Mouse (Mus musculus): ENCODE measurements around the gene Mrps26.
"Not testable (repeated sequence)": the region's sequence is repeated elsewhere in the genome, so short reads cannot be mapped to it uniquely, and the experiment has no call there.

Gene Mrps26

DNA sequence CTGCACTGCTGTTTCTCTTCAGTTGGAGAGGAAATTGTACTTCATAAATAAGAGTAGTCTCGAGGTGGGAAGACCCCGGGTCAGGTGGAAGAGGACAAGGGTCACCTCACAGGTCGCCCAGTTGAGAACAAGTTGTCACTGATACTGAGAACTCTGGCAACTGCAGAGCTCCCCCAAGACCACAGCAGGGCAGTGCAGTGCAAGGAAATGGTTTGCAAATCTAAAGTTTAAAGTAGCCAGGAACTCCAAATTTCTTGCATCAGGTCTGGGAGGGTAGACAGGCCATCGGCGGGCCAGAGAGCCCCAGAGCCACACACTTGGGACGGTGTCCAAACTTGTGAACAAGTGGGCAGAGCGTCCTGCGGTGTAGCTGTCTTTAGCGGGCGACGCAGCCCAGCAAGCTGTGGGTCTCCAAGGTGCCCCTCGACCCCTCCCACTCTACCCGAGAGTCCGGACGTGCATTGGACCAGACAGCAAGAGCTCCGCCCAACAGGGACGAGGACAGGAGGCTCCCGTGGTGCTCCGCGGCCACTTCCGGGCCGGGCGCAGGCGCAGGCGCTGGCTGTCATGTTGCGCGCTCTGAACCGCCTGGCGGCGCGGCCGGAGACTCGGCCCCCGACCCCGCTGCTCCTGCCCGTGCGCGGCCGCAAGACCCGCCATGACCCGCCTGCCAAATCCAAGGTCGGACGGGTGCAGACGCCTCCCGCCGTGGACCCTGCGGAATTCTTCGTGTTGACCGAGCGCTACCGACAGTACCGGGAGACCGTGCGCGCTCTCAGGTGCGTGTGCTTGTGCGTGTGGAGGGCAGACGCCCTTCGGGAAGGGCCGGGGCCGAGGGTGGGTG, at the start of gene Mrps26:
Gene Mrps26 (plus strand): TSS at position 531 of the 844 bp plus-strand sequence.
- peak; percentile 91 for DNase-seq

DNA sequence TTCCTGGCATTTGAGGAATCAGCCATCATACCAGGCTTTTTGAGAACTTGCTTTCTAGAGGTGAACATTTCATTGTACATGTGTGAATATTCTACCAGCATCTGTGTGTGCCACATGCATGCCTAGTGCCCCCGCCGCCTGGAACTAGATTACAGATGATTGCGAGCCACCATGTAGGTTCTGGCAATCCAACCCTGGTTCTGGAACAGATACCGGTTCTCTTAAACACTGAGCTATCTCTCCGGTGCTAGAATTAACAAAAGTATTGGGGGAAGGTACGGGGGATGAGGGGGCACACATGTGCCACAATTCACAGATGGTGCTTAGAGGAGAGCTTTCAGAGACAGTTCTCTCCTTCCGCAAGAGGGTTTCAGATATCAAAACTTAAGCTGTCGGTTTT, 49.6 kb upstream of the Mrps26 start:
- DNase-seq: no peak

DNA sequence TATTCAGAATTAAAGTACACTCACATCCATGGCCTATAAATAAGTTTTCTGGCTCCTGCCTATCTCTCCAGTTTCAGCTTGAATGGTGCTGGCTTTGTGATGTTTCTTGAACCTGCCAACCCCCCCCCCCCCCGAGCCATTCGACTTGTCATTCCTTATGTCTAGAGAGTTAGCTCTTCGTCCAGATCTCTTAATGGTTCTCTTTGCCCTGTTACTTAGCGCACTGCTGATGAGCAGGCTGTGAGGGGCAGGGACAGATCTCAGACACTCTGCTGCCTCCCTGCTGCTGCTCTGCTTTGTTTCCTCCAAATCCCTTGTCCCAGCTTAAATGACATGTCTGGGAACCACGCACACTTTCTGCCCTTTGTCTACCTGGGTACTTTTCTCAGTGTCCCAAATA, 47.8 kb upstream of the Mrps26 start:
- no peak for DNase-seq

DNA sequence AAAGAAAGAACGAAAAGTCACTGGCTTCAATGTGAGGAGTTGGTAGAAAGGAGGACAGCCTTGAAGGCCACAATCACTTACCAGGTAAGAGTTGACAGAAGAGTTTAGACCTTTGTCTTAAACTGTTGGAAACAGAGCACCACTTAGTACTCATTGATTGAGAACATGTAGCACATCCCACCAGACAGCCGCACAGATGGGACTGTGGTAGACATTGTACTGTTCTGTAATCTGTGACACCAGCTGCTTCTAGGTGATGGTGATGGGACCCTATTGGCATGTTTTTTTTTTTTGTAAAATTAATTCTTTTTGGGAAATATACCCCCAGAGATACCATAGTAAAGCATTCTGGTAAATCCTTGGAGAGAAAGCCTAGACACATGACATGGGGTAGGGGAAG, 41.6 kb upstream of the Mrps26 start:
- no peak for DNase-seq

DNA sequence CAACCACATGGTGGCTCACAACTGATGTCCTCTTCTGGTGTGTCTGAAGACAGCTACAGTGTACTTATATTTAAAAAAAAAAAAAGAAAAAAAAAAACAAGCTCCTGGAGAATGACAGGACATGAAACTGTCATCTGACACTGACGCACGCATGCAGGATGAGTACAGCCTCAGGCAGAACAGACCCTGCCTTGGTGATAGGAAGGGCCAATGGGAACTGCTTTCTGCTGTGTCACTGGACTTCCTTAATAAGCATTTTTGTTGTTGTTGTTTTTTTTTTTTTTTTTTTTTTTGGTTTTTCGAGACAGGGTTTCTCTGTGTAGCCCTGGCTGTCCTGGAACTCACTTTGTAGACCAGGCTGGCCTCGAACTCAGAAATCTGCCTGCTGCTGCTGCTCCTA, 38.1 kb upstream of the Mrps26 start:
- DNase-seq: not testable (repeated sequence)

DNA sequence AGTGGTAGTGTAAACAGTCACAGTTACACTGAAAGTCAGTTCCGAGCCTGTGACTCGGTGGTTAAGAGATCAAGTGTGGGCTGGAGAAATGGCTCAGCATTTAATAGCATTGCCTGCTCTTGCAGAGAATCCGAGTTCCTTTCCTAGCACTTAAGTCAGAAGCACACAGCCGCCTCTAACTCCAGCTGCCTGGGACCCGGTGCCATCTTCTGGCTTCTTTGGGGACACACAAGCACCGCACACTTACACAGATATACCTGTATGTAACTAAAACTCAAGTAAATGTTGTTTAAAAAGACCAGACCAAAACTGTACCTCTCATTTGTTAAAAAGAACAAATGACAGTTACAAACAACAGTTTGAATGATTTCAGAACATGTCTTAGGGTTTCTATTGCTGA, 35.1 kb upstream of the Mrps26 start:
- no peak for DNase-seq

DNA sequence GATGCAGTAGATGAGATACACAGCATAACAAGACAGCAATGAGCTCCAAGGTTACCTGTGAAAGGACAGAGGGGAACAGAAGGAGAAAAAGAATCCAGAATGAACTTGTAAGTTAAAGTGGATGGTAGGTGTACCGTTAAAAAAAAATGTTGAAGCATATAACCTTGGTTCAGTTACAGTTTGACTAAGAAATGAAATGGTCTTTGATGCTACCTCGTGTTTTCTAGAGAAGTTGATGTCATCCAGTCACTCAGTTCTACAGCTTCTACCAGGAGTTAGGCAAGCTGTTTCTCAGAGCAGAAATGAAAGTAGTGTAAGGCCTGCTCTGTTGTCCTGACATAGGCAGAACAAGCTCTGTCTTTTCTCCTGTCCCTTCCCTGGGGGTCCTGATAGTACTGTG, 34.3 kb upstream of the Mrps26 start:
- DNase-seq: no peak

DNA sequence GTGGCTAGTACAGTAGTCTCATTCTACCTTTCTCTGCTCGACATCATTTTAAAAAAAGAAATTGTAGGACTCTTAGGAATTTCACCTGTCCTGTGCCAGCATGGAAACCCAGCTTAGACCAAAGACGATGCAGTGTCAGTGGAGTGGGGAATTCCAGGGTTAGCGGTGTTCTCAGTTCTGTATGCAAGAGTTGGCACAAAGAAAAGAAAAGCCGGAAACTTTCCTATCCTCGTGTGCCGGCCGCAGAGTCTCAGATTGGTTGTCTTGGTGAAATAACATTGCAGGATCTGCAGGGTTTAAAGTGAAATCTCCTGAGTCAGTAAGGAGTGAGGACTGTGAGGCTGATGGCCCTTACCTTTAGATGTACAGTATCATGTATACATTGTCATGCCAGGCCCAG, 33.6 kb upstream of the Mrps26 start:
- no peak for DNase-seq

DNA sequence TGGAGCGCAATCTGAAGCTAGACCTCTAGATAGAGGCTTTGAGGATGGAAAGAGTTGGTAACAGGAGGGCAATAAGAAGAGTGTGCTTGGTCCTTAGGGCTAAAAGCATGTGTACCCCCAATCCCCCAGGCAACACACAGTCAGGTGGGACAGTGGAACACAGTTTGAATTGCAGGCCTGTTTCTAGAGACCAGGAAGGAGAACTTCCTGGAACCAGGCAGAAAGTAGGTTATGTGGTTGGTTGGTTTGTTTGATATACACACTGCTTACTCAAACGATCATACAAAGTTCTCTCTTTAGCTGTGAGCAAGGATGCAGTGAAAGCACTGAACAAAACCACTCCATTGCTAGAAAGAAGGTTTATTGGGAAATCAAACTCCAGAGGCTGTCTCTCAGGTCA, 31.3 kb upstream of the Mrps26 start:
- no peak for DNase-seq

DNA sequence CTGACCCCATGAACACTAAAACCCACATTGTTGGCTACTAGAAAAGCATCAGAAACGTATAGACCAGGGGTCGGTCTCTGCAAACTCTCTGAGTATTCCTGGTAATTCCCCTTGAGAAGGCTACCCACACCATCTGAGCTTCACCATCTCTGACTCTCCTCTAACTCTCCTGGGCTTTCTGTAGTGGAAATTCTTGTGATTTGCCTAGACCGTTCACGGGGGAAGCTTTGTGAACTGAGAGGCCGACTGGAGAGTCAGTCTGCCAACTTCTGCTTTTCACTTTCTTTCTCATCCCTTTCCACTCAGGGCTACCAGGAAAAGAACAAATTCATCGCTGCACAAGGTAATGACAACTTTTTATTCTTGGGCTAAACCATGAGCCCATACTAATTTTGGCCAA, 28.5 kb upstream of the Mrps26 start:
- no peak for DNase-seq

DNA sequence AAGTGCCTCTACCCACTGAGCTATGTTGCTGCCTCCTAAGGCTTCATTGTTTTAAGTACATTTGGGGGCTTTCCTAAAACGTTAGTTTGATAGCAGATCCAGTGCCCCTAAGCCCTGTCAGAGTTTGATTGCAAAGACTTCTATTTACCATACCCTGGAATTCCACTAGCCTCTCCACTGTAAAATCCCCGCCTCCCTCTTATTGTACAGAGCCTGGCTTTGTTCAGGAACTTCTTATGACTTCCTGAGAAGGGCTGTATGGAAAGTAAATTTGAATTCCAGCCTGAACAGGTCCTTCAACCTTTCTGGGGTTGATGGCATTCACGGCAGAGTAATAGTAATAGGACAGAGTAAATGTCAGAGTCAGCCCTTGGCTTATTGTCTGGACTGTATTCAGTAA, 26.7 kb upstream of the Mrps26 start:
- DNase-seq: no peak

DNA sequence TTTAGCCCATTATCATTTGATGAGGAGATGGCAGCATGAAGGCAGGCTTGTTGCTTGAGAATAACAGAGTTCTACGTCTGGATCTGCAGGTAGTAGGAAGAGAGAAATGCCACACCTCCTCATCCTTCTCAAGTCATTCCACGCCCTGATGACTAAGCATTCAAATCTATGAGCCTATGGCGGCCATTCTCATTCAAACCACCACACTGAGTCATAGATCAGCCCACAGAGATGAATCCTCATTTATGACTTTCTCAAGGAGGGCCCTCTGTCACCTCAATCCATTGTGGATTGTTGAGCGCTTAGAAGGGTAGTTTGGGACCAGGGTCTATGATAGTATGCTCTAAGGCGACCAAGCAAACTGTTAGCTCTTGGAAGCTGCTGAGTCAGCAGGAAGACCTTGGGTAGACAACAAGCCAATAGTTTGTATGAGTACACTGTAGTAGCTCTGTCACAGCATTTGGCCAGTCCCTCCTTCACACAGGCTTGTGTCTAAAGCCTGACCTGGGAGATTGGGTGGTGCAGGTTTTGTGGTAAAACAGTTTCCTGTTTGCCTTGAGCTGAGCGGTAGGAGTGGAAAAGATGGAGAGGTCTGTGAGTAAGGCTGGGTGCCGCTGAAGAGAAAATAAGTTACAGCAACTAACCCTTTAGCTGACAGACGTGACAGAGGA, 24.5 kb upstream of the Mrps26 start:
- no peak for DNase-seq

DNA sequence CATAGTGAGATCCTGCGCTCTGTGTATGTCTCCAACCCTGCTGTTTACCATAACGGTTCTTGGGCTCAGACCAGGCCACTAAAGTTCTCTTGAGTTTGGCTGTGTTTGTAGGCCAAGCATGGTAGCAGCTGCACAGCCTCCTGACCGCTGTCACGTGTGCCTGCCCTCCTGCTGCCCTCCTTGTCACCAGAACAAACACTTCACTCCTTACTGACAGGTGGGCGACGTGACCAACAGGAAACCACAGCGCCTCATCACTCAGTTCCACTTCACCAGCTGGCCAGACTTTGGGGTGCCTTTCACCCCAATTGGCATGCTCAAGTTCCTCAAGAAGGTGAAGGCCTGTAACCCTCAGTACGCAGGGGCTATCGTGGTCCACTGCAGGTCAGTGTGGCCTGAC, 23.3 kb upstream of the Mrps26 start:
- no peak for DNase-seq

DNA sequence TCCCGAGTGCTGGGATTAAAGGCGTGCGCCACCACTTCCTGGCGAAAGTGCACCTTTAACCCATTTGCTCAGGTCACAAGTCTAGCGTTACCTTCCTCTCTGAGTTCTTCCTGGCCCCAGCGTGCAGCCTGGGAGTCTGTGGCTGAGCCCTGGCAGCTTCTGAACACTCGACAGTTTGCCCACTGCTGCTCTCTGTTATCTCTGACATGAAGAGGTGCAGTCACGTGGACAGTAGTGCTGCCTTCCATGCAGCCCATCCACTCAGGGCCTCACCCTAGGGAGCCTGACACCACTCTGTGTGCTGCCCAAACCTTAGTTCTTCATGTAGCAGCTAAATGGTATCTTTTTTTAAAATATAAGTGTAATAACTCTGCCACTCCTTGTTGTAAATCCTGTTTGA, 16.6 kb upstream of the Mrps26 start:
- no peak for DNase-seq

DNA sequence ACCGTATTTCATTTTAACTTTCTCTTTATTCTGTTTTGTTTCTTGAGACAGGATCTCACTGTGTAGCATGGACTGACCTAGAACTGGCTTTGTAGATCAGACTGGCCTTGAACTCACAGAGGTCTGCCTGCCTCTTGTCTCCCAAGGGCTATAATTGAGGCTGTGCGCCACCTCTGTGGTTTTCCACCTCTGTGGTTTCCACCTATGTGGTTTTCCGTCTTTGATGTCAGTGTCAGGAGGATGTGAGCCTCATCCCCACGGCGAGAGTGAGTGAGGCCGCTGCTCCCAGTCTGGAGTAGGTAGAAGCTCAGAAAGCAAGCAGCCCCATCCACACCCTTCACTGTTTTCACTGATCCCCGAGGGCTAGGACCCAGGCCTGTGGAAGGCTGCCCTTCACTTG, 8.7 kb upstream of the Mrps26 start:
- DNase-seq: no peak

DNA sequence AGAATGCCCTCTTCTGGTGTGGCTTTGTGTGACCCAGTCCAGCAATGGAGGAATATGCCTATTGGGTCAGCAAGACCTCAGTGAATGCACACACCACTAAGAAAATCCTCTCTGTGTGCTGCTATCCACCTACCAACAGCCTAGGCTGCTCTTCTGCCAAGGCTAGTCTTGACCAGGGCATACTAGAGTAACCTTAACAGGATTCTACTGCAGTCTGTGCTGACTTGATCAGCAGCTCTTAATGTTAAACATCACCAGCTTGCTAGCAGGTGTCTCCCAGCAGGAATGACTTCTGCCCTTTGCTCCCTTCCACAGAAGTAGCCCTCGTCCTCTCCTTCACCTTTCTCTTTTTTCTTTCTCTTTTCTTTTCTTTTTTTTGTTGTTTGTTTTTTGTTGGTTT, 7.2 kb upstream of the Mrps26 start:
- DNase-seq: no peak

DNA sequence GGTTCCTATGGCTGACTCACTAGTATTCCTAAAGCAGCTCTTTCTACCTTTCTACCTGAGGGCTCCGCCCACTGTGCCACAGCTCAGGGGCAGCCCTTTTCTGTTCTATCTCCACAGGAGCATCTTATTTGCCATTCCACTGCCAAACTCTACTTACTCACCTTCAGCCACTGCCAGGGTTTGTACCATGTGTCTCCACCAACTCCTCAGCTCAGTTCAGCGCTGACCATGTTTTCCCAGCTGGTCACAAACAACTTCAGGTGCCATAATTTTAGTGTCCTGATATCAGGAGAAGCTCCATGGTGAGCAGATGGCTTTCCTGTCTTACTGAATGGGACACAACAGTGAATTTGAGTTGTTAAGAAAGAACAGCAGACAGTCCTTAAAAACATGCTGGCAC, 6.1 kb upstream of the Mrps26 start:
- no peak for DNase-seq

DNA sequence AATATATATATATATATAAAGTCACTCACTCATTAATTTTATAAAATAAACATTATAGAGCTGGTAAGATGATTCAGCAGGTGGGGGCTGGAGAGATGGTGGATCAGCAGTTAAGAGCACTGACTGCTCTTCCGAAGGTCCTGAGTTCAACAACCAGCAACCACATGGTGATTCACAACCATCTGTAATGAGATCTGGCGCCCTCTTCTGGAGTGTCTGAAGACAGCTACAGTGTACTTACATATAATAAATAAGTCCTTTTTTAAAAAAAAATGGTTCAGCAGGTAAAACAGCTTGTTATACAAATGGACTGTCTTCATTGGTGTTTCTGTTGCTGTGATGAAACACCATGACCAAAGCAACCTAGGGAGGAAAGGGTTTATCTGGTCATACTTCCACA, 5.5 kb upstream of the Mrps26 start:
- DNase-seq: no peak

DNA sequence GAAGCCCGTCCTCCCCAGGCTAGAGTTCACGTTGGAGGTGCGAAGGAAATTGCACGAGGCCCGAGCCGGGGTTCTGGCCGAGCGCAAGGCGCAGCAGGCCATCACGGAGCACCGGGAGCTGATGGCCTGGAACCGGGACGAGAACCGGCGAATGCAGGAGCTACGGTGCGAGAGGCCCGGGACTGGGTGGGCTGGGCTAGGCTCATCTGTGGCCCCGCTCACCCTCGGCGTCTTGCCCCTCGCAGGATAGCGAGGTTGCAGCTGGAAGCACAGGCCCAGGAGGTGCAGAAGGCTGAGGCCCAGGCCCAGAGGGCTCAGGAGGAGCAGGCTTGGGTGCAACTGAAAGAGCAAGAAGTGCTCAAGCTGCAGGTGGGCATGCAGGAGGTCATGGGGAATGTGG, 521 bp downstream of the Mrps26 start:
- DNase-seq: no peak

DNA sequence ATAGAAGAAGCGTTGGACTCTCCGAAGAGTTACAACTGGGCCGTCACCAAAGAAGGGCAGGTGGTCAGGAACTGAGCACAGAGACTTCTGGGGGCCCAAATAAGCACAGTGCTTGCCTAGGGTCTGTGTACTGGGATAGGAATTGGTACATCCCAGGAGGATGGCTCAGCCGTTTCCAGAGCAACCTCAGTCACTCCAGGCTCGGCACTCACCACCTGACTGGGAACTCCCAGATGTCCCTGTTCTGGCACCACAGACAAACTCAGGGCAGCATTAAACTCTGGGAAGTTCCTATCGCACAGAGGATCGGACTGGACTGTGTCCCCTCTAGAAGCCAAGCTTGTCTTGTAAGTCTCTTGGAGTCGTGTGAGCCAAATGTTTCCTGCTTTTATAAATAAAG, 1.4 kb downstream of the Mrps26 start:
- DNase-seq: no peak

DNA sequence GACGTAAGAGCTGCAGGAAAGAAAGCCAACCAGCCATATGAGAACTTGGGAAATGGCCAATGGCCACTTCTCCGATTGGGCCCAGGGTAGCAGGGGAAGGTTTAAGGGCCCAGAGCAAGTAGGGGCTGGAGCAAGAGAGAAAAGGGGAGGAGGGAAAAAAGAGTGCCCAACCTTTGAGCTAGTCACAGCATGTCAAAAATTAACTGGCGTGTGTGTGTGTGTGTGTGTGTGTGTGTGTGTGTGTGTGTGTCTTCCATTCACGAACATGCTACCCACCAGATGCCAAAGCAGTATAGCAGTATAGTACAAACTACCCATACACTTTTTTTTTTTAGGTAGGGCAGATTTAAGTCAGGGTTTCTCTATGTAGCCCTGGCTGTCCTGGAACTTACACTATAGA, 5.4 kb downstream of the Mrps26 start:
- no peak for DNase-seq

DNA sequence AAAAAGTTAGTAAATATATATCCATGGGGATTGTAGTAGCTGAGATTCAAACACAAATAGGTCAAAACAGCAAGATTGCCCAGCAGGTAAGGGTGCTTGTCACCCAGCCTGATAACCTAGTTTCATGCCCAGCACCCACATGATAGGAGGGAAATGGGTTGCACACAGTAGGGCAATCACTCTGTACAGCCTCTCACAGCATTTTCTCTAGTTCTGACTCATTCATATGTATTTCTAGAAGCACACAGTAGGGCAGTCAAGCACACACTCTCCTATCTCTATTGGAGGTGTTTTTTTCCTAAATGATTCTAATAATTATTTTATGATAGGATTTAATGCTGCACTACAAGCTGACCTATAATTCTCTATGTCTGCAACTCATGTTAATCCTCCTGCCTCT, 6.4 kb downstream of the Mrps26 start:
- DNase-seq: no peak

DNA sequence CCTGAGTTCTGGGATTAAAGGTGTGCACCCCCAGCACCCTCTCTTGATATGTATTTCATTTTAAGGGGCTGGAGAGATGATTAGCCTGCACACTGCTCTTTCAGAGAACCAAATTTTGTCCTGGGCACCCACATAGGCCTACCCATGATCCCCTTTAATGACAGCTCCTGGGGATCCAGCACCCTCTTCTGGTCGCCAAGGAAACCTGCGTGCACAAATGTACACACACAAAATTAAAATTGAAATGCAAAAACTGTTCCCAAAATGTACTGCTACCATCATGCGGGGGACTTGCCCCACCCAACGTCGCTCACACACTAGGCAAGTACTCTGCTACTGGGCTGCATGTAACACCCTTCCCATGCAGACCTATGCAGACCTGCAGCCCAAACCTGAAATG, 11.4 kb downstream of the Mrps26 start:
- no peak for DNase-seq

DNA sequence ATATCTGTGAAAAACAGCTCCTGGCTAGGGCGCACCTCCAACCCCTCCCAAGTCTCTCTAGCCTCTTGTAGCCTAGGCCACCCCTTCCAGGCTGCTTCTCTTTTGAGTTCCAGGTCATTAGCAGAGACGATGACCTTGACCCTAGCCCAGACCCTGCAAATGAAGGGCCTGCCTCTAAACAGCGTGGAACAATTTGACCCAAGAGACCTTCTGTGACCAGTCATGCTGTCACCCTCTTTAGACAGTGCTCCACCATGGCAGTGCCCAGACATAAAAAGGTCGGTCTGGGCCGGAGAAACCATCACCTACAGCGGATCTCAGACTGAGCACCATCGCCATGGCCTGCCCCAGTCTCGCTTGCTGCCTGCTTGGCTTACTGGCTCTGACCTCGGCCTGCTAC, 12.3 kb downstream of the Mrps26 start, which contains the start of gene Oxt:
Gene Oxt (plus strand): TSS at position 301 of the 400 bp plus-strand sequence.
- no peak for DNase-seq

DNA sequence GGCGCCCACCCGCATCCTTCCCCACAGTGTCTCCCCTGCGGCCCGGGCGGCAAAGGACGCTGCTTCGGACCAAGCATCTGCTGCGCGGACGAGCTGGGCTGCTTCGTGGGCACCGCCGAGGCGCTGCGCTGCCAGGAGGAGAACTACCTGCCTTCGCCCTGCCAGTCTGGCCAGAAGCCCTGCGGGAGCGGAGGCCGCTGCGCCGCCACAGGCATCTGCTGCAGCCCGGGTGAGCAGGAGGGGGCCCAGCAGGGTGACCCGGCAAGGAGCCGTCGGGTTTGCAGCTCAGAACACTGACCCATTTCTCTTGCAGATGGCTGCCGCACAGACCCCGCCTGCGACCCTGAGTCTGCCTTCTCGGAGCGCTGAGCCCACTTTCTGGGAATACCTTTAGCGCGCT, 13.0 kb downstream of the Mrps26 start:
- not testable (repeated sequence) for DNase-seq

Data from lung, postnatal 14 days (tissue).